ENCODE assay signal across 34 mouse cellular contexts in genomic region chr16:90735611-90736010, GRCm38 (mm10). TPM values are rescaled to one million over a fixed set of nuclear protein-coding genes. Genes with fewer than 3 reads are reported as not detected.
DNase-seq lines count a peak whose midpoint lies in the region; ATAC-seq lines count a peak whose summit lies in the region.
"Had no signal": no experiment of that assay in that cellular context is flagged by ENCODE, and none has a peak within 500 bp of the region (broad histone marks: within the 10 kb centered on the region; RNA-seq: fewer than 3 reads in every experiment).

No protein-coding gene starts in this region.

- no peak overlapping the region for H3K9ac ChIP-seq in liver, embryonic 12.5 days
- H3K9ac ChIP-seq in liver, embryonic 11.5 days (ENCODE audit: low read depth, low read length), result no peak overlapping the region
- H3K9ac ChIP-seq: forebrain, embryonic 12.5 days; hindbrain, embryonic 14.5 days; limb, embryonic 12.5 days; liver, embryonic 14.5 days; lung, embryonic 14.5 days had no signal

- H3K4me2 ChIP-seq in liver, embryonic 12.5 days, result no peak overlapping the region
- no peak overlapping the region for H3K4me2 ChIP-seq in liver, embryonic 11.5 days
- H3K4me2 ChIP-seq: forebrain, embryonic 12.5 days; heart, embryonic 11.5 days; hindbrain, embryonic 14.5 days; limb, embryonic 12.5 days; lung, embryonic 14.5 days had no signal

- H3K4me1 ChIP-seq in liver, embryonic 12.5 days, result peaks cover 52% of the 10 kb centered on the region
- peaks cover 14% of the 10 kb centered on the region for H3K4me1 ChIP-seq in liver, embryonic 11.5 days (replicated peaks; ENCODE audit: control insufficient read depth, insufficient read depth, low read length)
- H3K4me1 ChIP-seq: forebrain, embryonic 12.5 days; limb, embryonic 12.5 days had no signal

- no peaks in the 10 kb centered on the region for H3K36me3 ChIP-seq in liver, embryonic 12.5 days
- H3K36me3 ChIP-seq in liver, embryonic 11.5 days (ENCODE audit: control insufficient read depth, insufficient read depth, low read length), result no peaks in the 10 kb centered on the region
- H3K36me3 ChIP-seq: forebrain, embryonic 12.5 days; G1E; limb, embryonic 12.5 days had no signal

- no peak for ATAC-seq in liver, embryonic 12.5 days
- no peak for ATAC-seq in liver, embryonic 11.5 days (replicated peaks; ENCODE audit: low FRiP score)
- ATAC-seq in common myeloid progenitor, adult 5-6 weeks (replicated peaks; ENCODE audit: low read depth, poor library complexity, severe bottlenecking), result 0 out of 2 replicates have a peak, but pooled peaks have one; percentile 8
- ATAC-seq: inflammation-experienced regulatory T-cells, adult 6 months; Patski had no signal

- DNase-seq in liver, embryonic 11.5 days (ENCODE audit: low spot score), result no peak
- DNase-seq in NIH3T3 (ENCODE audit: low read depth), result peak; percentile 37
- DNase-seq in adrenal gland, postnatal 10 days, result peak; percentile 81
- DNase-seq in thymus, postnatal 4 days, result no peak
- DNase-seq in frontal cortex, postnatal 36 days (ENCODE audit: low spot score in 2 of 2), result no peak
- DNase-seq in frontal cortex, postnatal 14 days (ENCODE audit: low spot score in 2 of 2), result no peak
- DNase-seq: cerebellum, adult 11 months; cerebellum, adult 9-10 months; gastrocnemius, postnatal 25 days; heart, adult 11 months; heart, postnatal 4 days; kidney, adult 11 months; kidney, postnatal 25 days; lung, embryonic 14.5 days; lung, postnatal 14 days; midbrain, embryonic 14.5 days; right cerebral cortex, postnatal 25 days; thymus, adult 2 months had no signal

- WGBS in liver, embryonic 12.5 days (ENCODE audit: insufficient replicate concordance), result 53% methylated on average over 4 of the region's 4 CpGs
- WGBS in liver, embryonic 11.5 days, result 63% methylated on average over 4 of the region's 4 CpGs

- no peaks in the 10 kb centered on the region; the same call in 1 of the 2 replicates for H3K9me3 ChIP-seq in liver, embryonic 12.5 days (replicated peaks)
- H3K9me3 ChIP-seq in liver, embryonic 11.5 days (ENCODE audit: control insufficient read depth, low read length), result peaks cover 2% of the 10 kb centered on the region; the same call in 1 of the 2 replicates
- H3K9me3 ChIP-seq: forebrain, embryonic 12.5 days; limb, embryonic 12.5 days had no signal

- no peak overlapping the region for H3K4me3 ChIP-seq in liver, embryonic 12.5 days
- H3K4me3 ChIP-seq in liver, embryonic 11.5 days (ENCODE audit: low read depth, low read length), result no peak overlapping the region
- H3K4me3 ChIP-seq: erythroblast, embryonic 14.5 days; forebrain, embryonic 12.5 days; left cerebral cortex, adult 2 months; limb, embryonic 12.5 days had no signal

- H3K27me3 ChIP-seq in liver, embryonic 12.5 days (replicated peaks), result no peaks in the 10 kb centered on the region; the same call in 1 of the 2 replicates
- H3K27me3 ChIP-seq in liver, embryonic 11.5 days (replicated peaks; ENCODE audit: control insufficient read depth, insufficient read depth, low read length), result no peaks in the 10 kb centered on the region
- H3K27me3 ChIP-seq: forebrain, embryonic 12.5 days; limb, embryonic 12.5 days had no signal

- peak overlapping the region; percentile 4; the same call in 1 of the 2 replicates for H3K27ac ChIP-seq in liver, embryonic 12.5 days
- H3K27ac ChIP-seq in liver, embryonic 11.5 days (ENCODE audit: low read depth, low read length), result no peak overlapping the region
- H3K27ac ChIP-seq: forebrain, embryonic 12.5 days; hindbrain, embryonic 14.5 days; left cerebral cortex, adult 2 months; limb, embryonic 12.5 days; liver, embryonic 14.5 days had no signal

RNA-seq across cellular contexts. Expression of gene Mrap, which starts 2.4 kb away (rescaled TPM):
- 68.2 and 69.9 TPM in 2 replicates for polyA plus RNA-seq in liver, embryonic 12.5 days (2016; fragmentation: Nextera tagmentation; extraction: Ambion mirVana)
- polyA plus RNA-seq in liver, embryonic 11.5 days (2014; fragmentation: Nextera tagmentation; extraction: Ambion mirVana), result 77.5 and 79.0 TPM in 2 replicates
- total RNA-seq in adrenal gland, postnatal 10 days (2021), result 100 to 1,000 TPM; 218 to 374 TPM
- total RNA-seq in common myeloid progenitor, adult 5-6 weeks (2017), result not detected in 2 replicates
- total RNA-seq: layer of hippocampus, postnatal 10 days; monocyte, adult 5-6 weeks had no signal
- polyA plus RNA-seq: forebrain, embryonic 12.5 days; G1E; inflammation-experienced regulatory T-cells, adult 6 months; kidney, embryonic 14.5 days; limb, embryonic 12.5 days; midbrain, embryonic 14.5 days; neural tube, embryonic 14.5 days; Patski had no signal

RNA-seq across cellular contexts. Expression of gene Mis18a, which starts 8.4 kb away (rescaled TPM):
- polyA plus RNA-seq in liver, embryonic 12.5 days (2016; fragmentation: Nextera tagmentation; extraction: Ambion mirVana), result 55.9 and 58.8 TPM in 2 replicates
- 78.1 and 81.0 TPM in 2 replicates for polyA plus RNA-seq in liver, embryonic 11.5 days (2014; fragmentation: Nextera tagmentation; extraction: Ambion mirVana)
- total RNA-seq in adrenal gland, postnatal 10 days (2021), result 10 to 100 TPM in 1 of 2 experiments, 1 to 10 TPM in 1; 8.8 to 10.6 TPM
- total RNA-seq in common myeloid progenitor, adult 5-6 weeks (2017), result 40.6 and 54.6 TPM in 2 replicates

Comparison
In these comparisons a context has a peak if more than half of its experiments do, and no peak if none do; other contexts are left out.
1. DNase-seq: peak in NIH3T3 (single experiment) and adrenal gland, postnatal 10 days (single experiment); none in liver, embryonic 11.5 days (single experiment), thymus, postnatal 4 days (single experiment), frontal cortex, postnatal 36 days (0 of 2) and frontal cortex, postnatal 14 days (0 of 2).
2. RNA of gene Mrap, which starts 2.4 kb away (total RNA-seq): 218 to 374 TPM in adrenal gland, postnatal 10 days; not detected in common myeloid progenitor, adult 5-6 weeks; every median in the first group is over 100 times any median in the second.